8 mouse cellular contexts compared by ENCODE assay signal in genomic region chr17:21515403-21516105, GRCm38 (mm10). TPM values are rescaled to one million over a fixed set of nuclear protein-coding genes. Genes with fewer than 3 reads are reported as not detected.
DNase-seq lines count a peak whose midpoint lies in the region; ATAC-seq and TF ChIP-seq lines count a peak whose summit lies in the region.

No protein-coding gene starts in this region.

- no peaks in the 10 kb centered on the region for H3K27me3 ChIP-seq in E14TG2a.4 (ENCODE audit: insufficient read depth, low read length)
- no peaks in the 10 kb centered on the region for H3K27me3 ChIP-seq in heart, postnatal 0 days (ENCODE audit: control insufficient read depth, insufficient read depth, low read length)
- no peaks in the 10 kb centered on the region for H3K27me3 ChIP-seq in liver, embryonic 16.5 days (ENCODE audit: control insufficient read depth, insufficient read depth, low read depth, low read length)
- H3K27me3 ChIP-seq in neural tube, embryonic 11.5 days (ENCODE audit: control insufficient read depth, insufficient read depth, low read length), result no peaks in the 10 kb centered on the region
- H3K27me3 ChIP-seq in thymus, adult 2 months (ENCODE audit: control insufficient read depth, insufficient read depth, low read length), result no peaks in the 10 kb centered on the region

- H3K36me3 ChIP-seq in E14TG2a.4 (ENCODE audit: insufficient read depth, low read length), result peaks cover 23% of the 10 kb centered on the region
- 0 out of 2 replicates have a peak, but pooled peaks cover 7% of the 10 kb centered on the region for H3K36me3 ChIP-seq in heart, postnatal 0 days (replicated peaks; ENCODE audit: control insufficient read depth, insufficient read depth, low read length)
- no peaks in the 10 kb centered on the region; the same call in 1 of the 2 replicates for H3K36me3 ChIP-seq in liver, embryonic 16.5 days (ENCODE audit: control insufficient read depth, insufficient read depth)
- no peaks in the 10 kb centered on the region for H3K36me3 ChIP-seq in neural tube, embryonic 11.5 days (ENCODE audit: control insufficient read depth, insufficient read depth, low read length)
- no peaks in the 10 kb centered on the region for H3K36me3 ChIP-seq in thymus, adult 2 months (ENCODE audit: control insufficient read depth, insufficient read depth, low read length)

- H3K27ac ChIP-seq in heart, postnatal 0 days (ENCODE audit: low read depth), result peak overlapping the region; percentile 94
- no peak overlapping the region for H3K27ac ChIP-seq in liver, embryonic 16.5 days (ENCODE audit: low read length)
- no peak overlapping the region for H3K27ac ChIP-seq in neural tube, embryonic 11.5 days (ENCODE audit: low read depth, low read length)
- no peak overlapping the region for H3K27ac ChIP-seq in thymus, adult 2 months (ENCODE audit: control insufficient read depth, insufficient read depth, low read length)

- TF ChIP-seq EP300 in heart, postnatal 0 days (IDR thresholded peaks at IDR 0.05; ENCODE audit: low read depth), result no peak

- H3K9me3 ChIP-seq in E14TG2a.4 (ENCODE audit: low read length), result peaks cover 38% of the 10 kb centered on the region
- no peaks in the 10 kb centered on the region for H3K9me3 ChIP-seq in heart, postnatal 0 days (replicated peaks; ENCODE audit: control insufficient read depth, low read length)
- no peaks in the 10 kb centered on the region for H3K9me3 ChIP-seq in liver, embryonic 16.5 days (replicated peaks; ENCODE audit: control insufficient read depth, low read length)
- no peaks in the 10 kb centered on the region for H3K9me3 ChIP-seq in neural tube, embryonic 11.5 days (ENCODE audit: control insufficient read depth, low read length)

- peak overlapping the region; percentile 81 for H3K4me2 ChIP-seq in heart, postnatal 0 days (ENCODE audit: low read depth, low read length)
- H3K4me2 ChIP-seq in liver, embryonic 16.5 days (ENCODE audit: low read depth, low read length), result peak overlapping the region; percentile 86
- peak overlapping the region; percentile 85 for H3K4me2 ChIP-seq in neural tube, embryonic 11.5 days (ENCODE audit: low read depth)

- peak; percentile 53 for TF ChIP-seq CTCF in E14TG2a.4 (conservative IDR thresholded peaks at IDR 0.05; ENCODE audit: low read length)
- TF ChIP-seq CTCF in heart, postnatal 0 days (IDR thresholded peaks at IDR 0.05; ENCODE audit: low read depth), result peak; percentile 78
- TF ChIP-seq CTCF in thymus, adult 2 months (IDR thresholded peaks at IDR 0.05; ENCODE audit: borderline replicate concordance, control insufficient read depth, extremely low read depth, insufficient read depth, low read length, poor library complexity), result no peak

- no peak for TF ChIP-seq POLR2A in thymus, adult 2 months (IDR thresholded peaks at IDR 0.05; ENCODE audit: control insufficient read depth, extremely low read depth, insufficient read depth, low read length, poor library complexity)

- ATAC-seq in erythroid progenitor cell, adult 5-6 weeks (replicated peaks; ENCODE audit: low FRiP score, poor library complexity, severe bottlenecking), result peak; percentile 73
- ATAC-seq in heart, postnatal 0 days (ENCODE audit: insufficient read depth, low read depth), result peak; percentile 67
- ATAC-seq in liver, embryonic 16.5 days (ENCODE audit: low read depth), result peak; percentile 54
- ATAC-seq in neural tube, embryonic 11.5 days (ENCODE audit: insufficient read depth, low FRiP score, low TSS enrichment), result peak; percentile 60

- peak; percentile 73 for DNase-seq in brain, embryonic 18.5 days (ENCODE audit: low read depth, low spot score)
- DNase-seq in heart, postnatal 0 days (ENCODE audit: low spot score), result peak; percentile 91
- peak; percentile 78 to 81 for DNase-seq in kidney, postnatal 36 days
- peak; percentile 63 for DNase-seq in neural tube, embryonic 11.5 days (ENCODE audit: low spot score)
- DNase-seq in thymus, adult 2 months, result peak; percentile 62

- no peak overlapping the region for H3K4me3 ChIP-seq in E14TG2a.4 (replicated peaks; ENCODE audit: low read length)
- H3K4me3 ChIP-seq in heart, postnatal 0 days (ENCODE audit: low read depth, low read length), result peak overlapping the region; percentile 64; the same call in 1 of the 2 replicates
- peak overlapping the region; percentile 71 for H3K4me3 ChIP-seq in liver, embryonic 16.5 days (ENCODE audit: low read depth, low read length)
- H3K4me3 ChIP-seq in neural tube, embryonic 11.5 days (ENCODE audit: low read depth, low read length), result peak overlapping the region; percentile 51; the same call in 1 of the 2 replicates
- H3K4me3 ChIP-seq in thymus, adult 2 months (ENCODE audit: control insufficient read depth, insufficient read depth, low read length), result no peak overlapping the region

- peaks cover 6% of the 10 kb centered on the region; the same call in 1 of the 2 replicates for H3K4me1 ChIP-seq in E14TG2a.4 (replicated peaks; ENCODE audit: low read depth, low read length)
- no peaks in the 10 kb centered on the region for H3K4me1 ChIP-seq in heart, postnatal 0 days (ENCODE audit: control insufficient read depth, insufficient read depth)
- peaks cover 6% of the 10 kb centered on the region for H3K4me1 ChIP-seq in liver, embryonic 16.5 days (ENCODE audit: control insufficient read depth, low read depth, low read length)
- no peaks in the 10 kb centered on the region for H3K4me1 ChIP-seq in neural tube, embryonic 11.5 days (ENCODE audit: control insufficient read depth, insufficient read depth, low read length)
- no peaks in the 10 kb centered on the region for H3K4me1 ChIP-seq in thymus, adult 2 months (replicated peaks; ENCODE audit: control insufficient read depth, insufficient read depth, low read length)

- WGBS in heart, postnatal 0 days, result 2% methylated on average over 8 of the region's 8 CpGs
- under 1% methylated on average over 8 of the region's 8 CpGs for WGBS in liver, embryonic 16.5 days (ENCODE audit: insufficient replicate concordance)
- WGBS in neural tube, embryonic 11.5 days, result 4% methylated on average over 8 of the region's 8 CpGs
- WGBS in thymus, adult 2 months, result 2% methylated on average over 8 of the region's 8 CpGs

- no peak overlapping the region; the same call in 1 of the 2 replicates for H3K9ac ChIP-seq in heart, postnatal 0 days (replicated peaks; ENCODE audit: low read depth, low read length)
- peak overlapping the region; percentile 64; the same call in 1 of the 2 replicates for H3K9ac ChIP-seq in liver, embryonic 16.5 days (ENCODE audit: low read depth, low read length)
- H3K9ac ChIP-seq in neural tube, embryonic 11.5 days (ENCODE audit: low read length), result no peak overlapping the region

RNA-seq across cellular contexts. Expression of gene Zfp52, which starts 19.8 kb away (rescaled TPM):
- 5.0 and 6.3 TPM in 2 replicates for total RNA-seq in erythroid progenitor cell, adult 5-6 weeks (2015; ENCODE audit: low replicate concordance)
- 3.2 and 4.1 TPM in 2 replicates for total RNA-seq in erythroid progenitor cell, adult 5-6 weeks (2017; ENCODE audit: low replicate concordance)
- 6.8 and 7.0 TPM in 2 replicates for total RNA-seq in heart, postnatal 0 days (2014; rRNA removed; ENCODE audit: low replicate concordance)
- polyA plus RNA-seq in heart, postnatal 0 days (2015; fragmentation: Nextera tagmentation; extraction: Ambion mirVana), result 4.4 and 4.5 TPM in 2 replicates
- 0.59 and 0.86 TPM in 2 replicates for polyA plus RNA-seq in liver, embryonic 16.5 days (2015; fragmentation: Nextera tagmentation; extraction: Ambion mirVana)
- 1.3 and 1.5 TPM in 2 replicates for polyA plus RNA-seq in neural tube, embryonic 11.5 days (2014; fragmentation: Nextera tagmentation; extraction: Ambion mirVana)
- polyA plus RNA-seq in thymus, adult 2 months (2012; rRNA removed), result 0.47 and 0.73 TPM in 2 replicates

RNA-seq across cellular contexts. Expression of gene Zfp53, which starts 26.8 kb away (rescaled TPM):
- total RNA-seq in erythroid progenitor cell, adult 5-6 weeks (2015; ENCODE audit: low replicate concordance), result 2.1 and 11.5 TPM in 2 replicates
- 3.3 and 9.1 TPM in 2 replicates for total RNA-seq in erythroid progenitor cell, adult 5-6 weeks (2017; ENCODE audit: low replicate concordance)
- total RNA-seq in heart, postnatal 0 days (2014; rRNA removed; ENCODE audit: low replicate concordance), result 0.70 and 0.92 TPM in 2 replicates
- polyA plus RNA-seq in heart, postnatal 0 days (2015; fragmentation: Nextera tagmentation; extraction: Ambion mirVana), result 4.0 and 4.4 TPM in 2 replicates
- polyA plus RNA-seq in liver, embryonic 16.5 days (2015; fragmentation: Nextera tagmentation; extraction: Ambion mirVana), result 3.1 TPM in 2 replicates
- 8.7 and 10.1 TPM in 2 replicates for polyA plus RNA-seq in neural tube, embryonic 11.5 days (2014; fragmentation: Nextera tagmentation; extraction: Ambion mirVana)
- polyA plus RNA-seq in thymus, adult 2 months (2012; rRNA removed), result 2.9 and 3.7 TPM in 2 replicates

RNA-seq across cellular contexts. Expression of gene Zfp948, which starts 51.3 kb away (rescaled TPM):
- total RNA-seq in erythroid progenitor cell, adult 5-6 weeks (2015; ENCODE audit: low replicate concordance), result 4.6 and 4.7 TPM in 2 replicates
- 2.4 and 2.7 TPM in 2 replicates for total RNA-seq in erythroid progenitor cell, adult 5-6 weeks (2017; ENCODE audit: low replicate concordance)
- total RNA-seq in heart, postnatal 0 days (2014; rRNA removed; ENCODE audit: low replicate concordance), result 1.8 and 4.7 TPM in 2 replicates
- 6.2 and 7.4 TPM in 2 replicates for polyA plus RNA-seq in heart, postnatal 0 days (2015; fragmentation: Nextera tagmentation; extraction: Ambion mirVana)
- 5.1 and 5.2 TPM in 2 replicates for polyA plus RNA-seq in liver, embryonic 16.5 days (2015; fragmentation: Nextera tagmentation; extraction: Ambion mirVana)
- 19.7 and 20.4 TPM in 2 replicates for polyA plus RNA-seq in neural tube, embryonic 11.5 days (2014; fragmentation: Nextera tagmentation; extraction: Ambion mirVana)
- polyA plus RNA-seq in thymus, adult 2 months (2012; rRNA removed), result 0.14 and 0.44 TPM in 2 replicates

Comparison
In these comparisons a context has a peak if more than half of its experiments do, and no peak if none do; other contexts are left out.
1. H3K4me3 ChIP-seq: peak in heart, postnatal 0 days (single experiment), liver, embryonic 16.5 days (single experiment) and neural tube, embryonic 11.5 days (single experiment); none in E14TG2a.4 (single experiment) and thymus, adult 2 months (single experiment).
2. Peak in every context shown above with its lines, with median percentiles within 50 percentile points of each other: DNase-seq, ATAC-seq and H3K4me2 ChIP-seq.